Mouse (Mus musculus): ENCODE data around the gene Osbpl10.

Osbpl10 gene

DNA sequence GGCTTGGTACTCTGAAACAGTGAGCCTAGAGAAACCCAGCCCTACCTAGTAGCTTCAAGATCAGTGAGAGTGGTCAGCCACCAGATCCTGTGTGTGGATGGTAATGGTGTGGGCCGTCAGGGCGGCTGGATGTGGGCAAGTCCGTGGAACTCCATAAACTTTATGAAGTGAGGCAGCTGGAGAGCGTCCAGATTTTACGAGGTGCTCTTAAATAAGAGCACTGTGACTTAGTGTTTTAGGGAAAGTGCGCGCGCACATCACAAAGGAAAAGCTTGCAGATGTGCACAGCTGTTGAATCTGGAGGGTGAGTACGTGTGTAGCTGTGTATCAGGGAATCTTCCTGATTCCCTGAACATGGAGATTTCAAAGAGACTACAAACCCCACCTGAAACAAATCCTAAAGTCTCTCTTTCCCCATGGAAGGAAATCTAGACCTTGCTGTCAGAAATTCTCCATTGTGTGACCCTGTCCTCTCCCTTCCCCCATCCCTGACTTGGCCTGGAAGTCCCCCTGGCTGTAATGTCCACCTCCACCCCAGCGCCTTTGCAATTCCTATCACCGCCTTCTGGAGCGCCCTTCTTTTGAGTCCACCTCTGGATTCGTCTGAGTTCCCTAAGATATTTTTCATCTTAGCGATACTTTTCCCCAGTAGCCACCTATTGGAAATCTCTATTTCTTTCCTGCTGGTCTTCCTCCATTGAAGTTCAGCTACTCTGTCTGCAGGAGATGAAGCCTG is 161.4 kb downstream of the Osbpl10 start:
- in situ Hi-C loops (cut with MboI; ENCODE audit: unreplicated experiment in 2 of 2), result no loop called here

GRCm38 (mm10) chr9:115147141-115147540 is 168.8 kb downstream of the Osbpl10 start:
- in situ Hi-C loops (cut with MboI; ENCODE audit: unreplicated experiment in 2 of 2), result no loop called here

GRCm38 (mm10) chr9:115147586-115148355 is 169.4 kb downstream of the Osbpl10 start:
- in situ Hi-C loops (cut with MboI; ENCODE audit: unreplicated experiment in 2 of 2), result no loop called here

GRCm38 (mm10) chr9:115149011-115149756 is 170.8 kb downstream of the Osbpl10 start:
- in situ Hi-C loops (cut with MboI; ENCODE audit: unreplicated experiment in 2 of 2), result no loop called here

DNA sequence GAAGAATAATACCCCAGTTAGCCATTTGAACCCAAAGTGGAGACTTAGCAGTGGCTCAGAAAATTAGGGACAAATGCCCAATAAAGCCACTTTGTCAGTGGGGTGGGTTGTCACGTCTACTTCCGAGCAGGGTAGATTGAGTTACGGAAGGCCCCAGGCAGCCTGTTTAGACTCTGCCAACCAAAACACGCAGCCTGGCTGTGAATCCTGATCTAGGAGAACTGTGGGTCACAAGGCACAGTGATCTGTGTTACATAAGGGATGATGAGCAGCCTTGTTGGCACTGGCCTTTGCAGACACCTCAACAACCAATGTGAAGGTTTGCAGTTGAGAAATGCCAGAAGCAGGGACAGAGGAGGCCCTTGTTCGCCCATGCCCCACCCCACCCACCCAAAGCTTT is 183.2 kb downstream of the Osbpl10 start:
- in situ Hi-C loops (cut with MboI; ENCODE audit: unreplicated experiment in 2 of 2), result loop anchor here (5.0 to 25.0 kb wide), 2 partner anchors 876 kb away; no protein-coding TSS in a partner anchor

DNA sequence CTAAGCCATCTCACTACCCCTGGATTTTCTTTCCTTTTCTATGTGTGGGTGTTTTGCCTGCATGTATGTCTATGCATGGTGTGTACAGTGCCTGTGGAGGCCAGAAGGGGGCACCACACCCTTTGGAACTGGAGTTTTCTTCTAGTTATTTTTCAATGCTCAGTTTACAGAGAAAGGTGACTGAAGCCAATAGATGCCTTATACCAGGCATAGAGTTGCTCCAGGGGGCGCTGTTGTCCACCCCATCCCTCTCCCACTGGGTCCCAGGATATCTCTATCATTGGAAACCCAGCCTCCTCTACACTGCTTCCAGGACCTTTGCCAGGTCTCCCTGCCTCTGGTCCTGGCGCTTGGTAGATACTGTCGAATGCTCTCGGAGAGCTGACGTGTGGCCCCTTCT is 184.7 kb downstream of the Osbpl10 start:
- in situ Hi-C loops (cut with MboI; ENCODE audit: unreplicated experiment in 2 of 2), result loop anchor here (5.0 to 25.0 kb wide), 2 partner anchors 874 kb away; no protein-coding TSS in a partner anchor

DNA sequence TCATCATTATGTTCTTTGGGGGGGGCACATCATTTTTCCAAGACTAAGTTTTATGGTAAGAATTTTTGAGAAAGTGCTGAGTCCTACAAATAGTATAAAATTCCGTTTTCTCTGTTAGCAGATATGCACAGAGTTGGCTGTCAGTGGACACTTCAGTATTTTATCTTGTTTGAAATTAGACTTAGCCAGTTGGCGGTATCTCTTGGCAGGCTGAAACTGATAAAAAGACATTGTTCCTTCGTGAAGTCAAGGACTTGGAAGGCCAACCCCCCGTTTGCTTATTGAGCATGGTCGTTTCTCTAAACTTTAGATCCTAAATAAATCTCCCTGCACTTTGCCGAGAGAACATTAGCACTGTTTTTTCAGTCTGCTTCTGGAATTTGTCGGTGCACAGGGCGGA is 185.3 kb downstream of the Osbpl10 start:
- in situ Hi-C loops (cut with MboI; ENCODE audit: unreplicated experiment in 2 of 2), result loop anchor here (5.0 to 25.0 kb wide), 2 partner anchors 874 kb away; no protein-coding TSS in a partner anchor

- in situ Hi-C loops (cut with MboI; ENCODE audit: unreplicated experiment in 2 of 2), result loop anchor here (5.0 to 25.0 kb wide), 2 partner anchors 873 kb away; no protein-coding TSS in a partner anchor
Measured at GRCm38 (mm10) chr9:115164351-115164750, 186.0 kb downstream of the Osbpl10 start.

DNA sequence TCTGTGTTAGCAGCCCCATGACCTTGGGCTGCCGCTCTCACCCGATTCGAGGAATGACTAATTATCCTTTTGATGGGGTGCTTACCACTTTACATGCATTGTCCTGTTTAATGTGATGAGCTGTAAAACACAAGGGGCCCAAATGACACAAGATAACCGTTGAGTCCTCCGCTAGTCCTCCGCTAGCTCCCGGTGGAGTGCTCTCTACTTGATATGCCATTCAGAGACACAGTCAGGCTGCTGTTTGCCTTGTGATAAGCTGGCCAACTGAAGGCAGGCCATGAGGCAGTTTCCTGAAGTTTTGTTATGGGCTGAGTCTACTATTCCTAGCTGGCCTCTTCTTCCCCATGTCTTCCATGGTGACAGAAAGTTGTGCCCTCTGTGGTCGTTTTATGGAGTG is 187.6 kb downstream of the Osbpl10 start:
- in situ Hi-C loops (cut with MboI; ENCODE audit: unreplicated experiment in 2 of 2), result loop anchor here in 1 of 2 experiments (25.0 kb wide), 1 partner anchor 871 kb away; no protein-coding TSS in a partner anchor

DNA sequence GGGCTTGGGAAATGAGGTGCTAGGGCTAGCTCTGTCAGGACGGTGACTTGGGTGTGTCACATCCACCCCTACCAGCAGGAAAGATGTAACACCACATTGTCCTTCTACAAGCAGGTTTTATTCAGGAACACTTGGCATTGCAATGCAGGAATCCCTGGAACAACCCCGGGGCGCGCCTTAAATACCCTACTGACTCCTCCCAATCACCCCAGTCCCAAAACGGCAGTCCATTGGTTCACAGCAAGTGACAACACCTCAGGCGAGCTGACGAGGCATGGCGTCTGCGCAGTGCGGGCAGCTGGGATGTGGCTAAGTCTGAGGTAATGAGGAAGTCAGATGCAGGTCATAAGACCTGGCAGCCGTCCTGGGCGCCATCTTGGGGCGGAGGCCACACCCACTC is 191.2 kb downstream of the Osbpl10 start:
- in situ Hi-C loops (cut with MboI; ENCODE audit: unreplicated experiment in 2 of 2), result loop anchor here in 1 of 2 experiments (25.0 kb wide), 1 partner anchor 868 kb away; no protein-coding TSS in a partner anchor

DNA sequence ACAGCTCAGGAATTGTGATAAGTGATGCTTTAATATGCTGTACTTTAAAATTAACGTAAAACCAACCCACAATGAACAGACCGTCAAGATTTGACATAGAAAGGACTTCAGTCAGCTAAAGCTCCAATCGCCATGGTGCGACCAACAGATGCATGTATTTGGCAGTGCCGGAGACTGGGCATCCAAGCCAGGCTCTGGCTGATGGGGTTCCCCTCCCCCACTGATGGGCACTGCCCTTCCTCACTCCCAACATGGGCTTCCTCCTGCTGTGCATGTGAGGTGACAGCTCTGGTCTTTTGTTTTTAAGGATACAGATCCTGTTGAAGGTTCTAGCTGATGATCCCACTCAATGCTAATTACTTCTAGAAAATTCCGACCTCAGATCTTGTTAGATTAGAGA is 193.7 kb downstream of the Osbpl10 start:
- in situ Hi-C loops (cut with MboI; ENCODE audit: unreplicated experiment in 2 of 2), result loop anchor here in 1 of 2 experiments (25.0 kb wide), 1 partner anchor 865 kb away; no protein-coding TSS in a partner anchor

DNA sequence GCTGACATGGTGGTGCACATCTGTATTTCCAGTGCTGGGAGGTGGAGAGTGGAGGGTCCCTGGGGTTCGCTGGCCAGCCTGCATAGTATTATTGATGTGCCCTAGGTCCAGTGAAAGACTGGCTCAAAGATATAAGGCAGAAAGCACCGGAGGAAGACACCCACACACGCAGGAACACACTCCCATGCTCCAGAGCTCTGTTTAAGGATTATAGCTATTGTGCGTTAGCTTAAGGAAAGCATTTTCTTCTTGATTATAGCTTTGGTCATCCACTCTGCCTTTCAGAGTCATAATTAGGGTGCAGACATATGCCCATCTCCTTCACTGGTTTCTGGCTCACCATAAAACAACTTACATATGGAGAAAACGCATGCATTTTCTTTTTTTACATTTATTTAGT is 200.8 kb downstream of the Osbpl10 start:
- in situ Hi-C loops (cut with MboI; ENCODE audit: unreplicated experiment in 2 of 2), result no loop called here

DNA sequence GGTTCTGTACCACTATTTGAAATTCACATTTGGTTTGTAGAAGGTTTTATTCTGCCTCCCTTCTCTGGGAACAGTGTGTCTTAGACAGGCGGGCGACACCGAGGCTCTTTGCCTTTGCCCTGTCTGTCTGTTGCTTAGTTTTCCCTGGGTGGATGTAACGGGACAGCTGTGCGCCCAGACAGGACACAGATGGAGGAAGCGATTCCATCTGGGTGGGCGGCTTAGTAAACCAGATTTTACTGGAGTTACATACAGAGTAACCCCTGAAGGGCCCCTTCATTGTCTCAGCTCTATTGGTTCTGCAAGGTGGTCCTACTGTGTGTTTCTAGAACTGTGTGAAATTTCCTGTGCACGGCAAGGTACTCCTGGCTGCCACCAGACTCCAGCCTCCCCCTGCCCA is 201.6 kb downstream of the Osbpl10 start:
- in situ Hi-C loops (cut with MboI; ENCODE audit: unreplicated experiment in 2 of 2), result no loop called here

DNA sequence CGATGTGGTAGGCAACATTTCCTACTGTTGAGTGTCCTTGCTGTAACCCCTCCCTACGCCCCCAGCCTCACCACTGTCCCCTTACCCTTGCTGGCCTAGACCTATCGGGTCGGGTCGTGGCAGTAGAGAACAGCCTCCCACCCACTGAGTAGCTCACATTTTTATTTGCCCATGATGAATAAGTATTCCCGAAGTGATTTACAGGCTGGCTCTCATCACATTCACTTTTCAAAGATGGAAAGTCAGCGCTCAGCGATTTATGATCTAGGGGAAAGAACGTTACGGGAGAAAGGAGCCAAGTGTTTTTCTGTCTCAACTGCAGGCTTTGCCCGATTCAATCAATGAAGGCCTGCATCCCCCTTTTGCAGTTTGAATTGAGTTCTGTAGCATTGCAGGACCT is 208.0 kb downstream of the Osbpl10 start:
- in situ Hi-C loops (cut with MboI; ENCODE audit: unreplicated experiment in 2 of 2), result no loop called here

GRCm38 (mm10) chr9:115190376-115190942 is 212.1 kb downstream of the Osbpl10 start:
- in situ Hi-C loops (cut with MboI; ENCODE audit: unreplicated experiment in 2 of 2), result no loop called here

DNA sequence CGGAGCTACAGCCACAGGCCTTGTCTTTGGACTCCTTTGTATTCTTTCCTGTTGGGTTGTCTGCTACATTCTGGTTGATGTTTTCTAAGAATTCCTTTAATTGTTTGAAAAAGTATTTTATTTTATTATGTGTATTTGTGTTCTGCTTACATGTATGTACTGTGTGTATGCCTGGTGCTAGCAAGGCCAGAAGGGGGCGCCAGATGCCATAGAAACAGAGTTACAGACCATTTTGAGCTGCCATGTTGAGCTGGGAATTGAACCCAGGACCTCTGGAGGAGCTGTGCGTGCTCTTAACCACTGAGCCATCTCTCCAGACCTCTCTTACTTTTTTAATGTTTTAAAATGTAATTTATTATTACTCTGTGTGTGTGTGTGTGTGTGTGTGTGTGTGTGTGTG is 214.5 kb downstream of the Osbpl10 start:
- in situ Hi-C loops (cut with MboI; ENCODE audit: unreplicated experiment in 2 of 2), result no loop called here

DNA sequence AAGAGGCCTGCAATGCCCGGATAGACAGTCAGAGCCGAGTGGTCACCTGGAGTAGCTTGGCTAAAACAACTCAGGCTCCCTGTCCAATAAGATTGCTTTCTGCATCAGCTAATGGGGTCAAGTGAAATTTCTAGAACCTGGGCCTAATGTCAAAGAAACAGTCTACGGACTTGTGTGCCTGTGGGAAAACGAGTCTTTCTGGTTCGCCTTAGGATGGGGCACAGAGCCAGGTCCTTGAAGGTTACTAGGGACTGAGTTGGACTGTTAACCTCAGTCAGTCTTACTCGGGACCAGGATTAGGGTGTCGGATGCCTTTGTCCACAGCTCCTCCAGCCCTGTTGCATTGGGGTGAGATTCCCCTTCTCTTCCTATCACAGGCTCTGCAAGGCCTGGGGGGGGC is 218.7 kb downstream of the Osbpl10 start:
- in situ Hi-C loops (cut with MboI; ENCODE audit: unreplicated experiment in 2 of 2), result no loop called here

GRCm38 (mm10) chr9:115200166-115200862 is 221.9 kb downstream of the Osbpl10 start:
- in situ Hi-C loops (cut with MboI; ENCODE audit: unreplicated experiment in 2 of 2), result no loop called here

- in situ Hi-C loops (cut with MboI; ENCODE audit: unreplicated experiment in 2 of 2), result no loop called here
Measured at GRCm38 (mm10) chr9:115201264-115201663, 222.9 kb downstream of the Osbpl10 start.

DNA sequence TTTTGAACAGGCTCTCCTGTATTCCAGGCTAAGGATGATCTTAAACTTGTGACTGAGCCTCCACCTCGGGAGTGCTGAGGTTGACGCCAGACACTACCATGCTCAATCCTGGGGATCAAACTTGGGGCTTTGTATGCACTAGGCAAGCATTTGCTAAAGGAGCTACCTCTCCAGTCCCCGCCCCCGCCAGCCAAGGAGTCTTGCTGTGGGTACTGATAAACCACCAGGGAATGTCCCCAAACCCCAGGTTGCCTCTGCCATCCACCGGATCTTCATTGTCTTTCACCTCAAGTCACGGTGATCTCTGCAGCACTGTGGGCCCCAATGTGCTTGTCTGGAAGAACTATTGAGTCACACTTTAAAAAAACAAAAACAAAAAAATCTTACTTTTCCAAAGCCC is 224.8 kb downstream of the Osbpl10 start:
- in situ Hi-C loops (cut with MboI; ENCODE audit: unreplicated experiment in 2 of 2), result no loop called here
